Mouse (Mus musculus): Measurements from ENCODE around the gene Gm20458. TPM values are rescaled to one million over a fixed set of nuclear protein-coding genes. Genes with fewer than 3 reads are reported as not detected.

Gene Gm20458
- total RNA-seq, 2 experiments from 2014 or later, result 4.1 to 17.9 TPM

- no peak for DNase-seq (ENCODE audit: low spot score in 2 of 2)
These were observed 7.6 kb upstream of the Gm20458 start for GRCm38 (mm10) chr2:164453047-164453757.

- DNase-seq (ENCODE audit: low spot score in 2 of 2), result no peak
These were observed 6.8 kb upstream of the Gm20458 start for GRCm38 (mm10) chr2:164453887-164454500.

- peak in 1 of 2 experiments; percentile 40 for DNase-seq (ENCODE audit: low spot score in 2 of 2)
These were observed 5.9 kb upstream of the Gm20458 start for GRCm38 (mm10) chr2:164454846-164455245.

- no peak for DNase-seq (ENCODE audit: low spot score in 2 of 2)
These were observed 5.2 kb upstream of the Gm20458 start for GRCm38 (mm10) chr2:164455421-164456190.

- no peak for DNase-seq (ENCODE audit: low spot score in 2 of 2)
These were observed 4.4 kb upstream of the Gm20458 start for GRCm38 (mm10) chr2:164456413-164456812.

GRCm38 (mm10) chr2:164456864-164457300 lies 3.9 kb upstream of the Gm20458 start, which contains the start of gene Sys1:
TSS of gene Sys1 (plus strand) at chr2:164456964.
- DNase-seq (ENCODE audit: low spot score in 2 of 2), result peak; percentile 41 to 44

- no peak for DNase-seq (ENCODE audit: low spot score in 2 of 2)
These were observed 2.8 kb upstream of the Gm20458 start for GRCm38 (mm10) chr2:164457942-164458341.

GRCm38 (mm10) chr2:164458535-164458934 lies 2.2 kb upstream of the Gm20458 start:
- DNase-seq (ENCODE audit: low spot score in 2 of 2), result no peak

- DNase-seq (ENCODE audit: low spot score in 2 of 2), result no peak
These were observed 4.4 kb downstream of the Gm20458 start for GRCm38 (mm10) chr2:164465161-164465560.

GRCm38 (mm10) chr2:164466787-164467186 lies 6.0 kb downstream of the Gm20458 start:
- DNase-seq (ENCODE audit: low spot score in 2 of 2), result no peak

GRCm38 (mm10) chr2:164470254-164470653 lies 9.5 kb downstream of the Gm20458 start:
- DNase-seq (ENCODE audit: low spot score in 2 of 2), result peak; percentile 55 to 58

GRCm38 (mm10) chr2:164473624-164474023 lies 12.9 kb downstream of the Gm20458 start, which contains the start of gene Trp53tg5:
TSS of gene Trp53tg5 (minus strand) at chr2:164473724.
- DNase-seq (ENCODE audit: low spot score in 2 of 2), result no peak

- peak in 1 of 2 experiments; percentile 64 for DNase-seq (ENCODE audit: low spot score in 2 of 2)
These were observed 25.0 kb downstream of the Gm20458 start, which contains the start of gene Dbndd2 for GRCm38 (mm10) chr2:164485681-164486257. TSS of gene Dbndd2 (plus strand) at chr2:164486106.

GRCm38 (mm10) chr2:164486258-164487114 lies 25.7 kb downstream of the Gm20458 start:
- peak; percentile 61 to 69 for DNase-seq (ENCODE audit: low spot score in 2 of 2)

- DNase-seq (ENCODE audit: low spot score in 2 of 2), result no peak
These were observed 26.4 kb downstream of the Gm20458 start for GRCm38 (mm10) chr2:164487115-164487527.

GRCm38 (mm10) chr2:164487812-164488211 lies 27.0 kb downstream of the Gm20458 start:
- DNase-seq (ENCODE audit: low spot score in 2 of 2), result peak; percentile 38 to 58

- DNase-seq (ENCODE audit: low spot score in 2 of 2), result peak in 1 of 2 experiments; percentile 34
These were observed 33.4 kb downstream of the Gm20458 start for GRCm38 (mm10) chr2:164494126-164494525.

GRCm38 (mm10) chr2:164496331-164496730 lies 35.6 kb downstream of the Gm20458 start:
- no peak for DNase-seq (ENCODE audit: low spot score in 2 of 2)

- DNase-seq (ENCODE audit: low spot score in 2 of 2), result peak; percentile 85 to 89
These were observed 36.3 kb downstream of the Gm20458 start, which contains the start of gene Pigt for GRCm38 (mm10) chr2:164496847-164497690. TSS of gene Pigt (plus strand) at chr2:164497520.

Data from layer of hippocampus, postnatal 10 days (tissue).